Comparison of ENCODE assay signal across 7 mouse cellular contexts in genomic region chr7:118712228-118713173, GRCm38 (mm10). TPM values are rescaled to one million over a fixed set of nuclear protein-coding genes. Genes with fewer than 3 reads are reported as not detected.
DNase-seq lines count a peak whose midpoint lies in the region; ATAC-seq lines count a peak whose summit lies in the region.

Gene Ccp110 (plus strand): TSS chr7:118712552.

- H3K4me2 ChIP-seq in limb, embryonic 11.5 days (ENCODE audit: low read depth, severe bottlenecking): peak within 1 kb of the TSS; percentile 57
- H3K4me2 ChIP-seq in midbrain, embryonic 14.5 days (ENCODE audit: low read length): peak within 1 kb of the TSS; percentile 61

- 1% methylated on average over 48 of the region's 48 CpGs for WGBS in embryonic facial prominence, embryonic 10.5 days
- 1% methylated on average over 48 of the region's 48 CpGs for WGBS in limb, embryonic 11.5 days
- WGBS in midbrain, embryonic 14.5 days: 1% methylated on average over 48 of the region's 48 CpGs

- peak within 1 kb of the TSS; percentile 52 for H3K9ac ChIP-seq in limb, embryonic 11.5 days (ENCODE audit: low read length)
- H3K9ac ChIP-seq in midbrain, embryonic 14.5 days (replicated peaks; ENCODE audit: low read length): peak within 1 kb of the TSS; percentile 63

- H3K4me3 ChIP-seq in embryonic facial prominence, embryonic 10.5 days: peak within 1 kb of the TSS; percentile 93
- peak within 1 kb of the TSS; percentile 72 for H3K4me3 ChIP-seq in limb, embryonic 11.5 days (ENCODE audit: low read depth, low read length)
- peak within 1 kb of the TSS; percentile 64 for H3K4me3 ChIP-seq in midbrain, embryonic 14.5 days (replicated peaks; ENCODE audit: low read depth, low read length)

- H3K9me3 ChIP-seq in embryonic facial prominence, embryonic 10.5 days: no peaks in the 10 kb centered on the region
- no peaks in the 10 kb centered on the region for H3K9me3 ChIP-seq in limb, embryonic 11.5 days (ENCODE audit: control insufficient read depth, low read length)
- no peaks in the 10 kb centered on the region for H3K9me3 ChIP-seq in midbrain, embryonic 14.5 days (ENCODE audit: control insufficient read depth, low read length)

- ATAC-seq in limb, embryonic 11.5 days (ENCODE audit: insufficient number of reproducible peaks, low FRiP score, low TSS enrichment, low read depth): peak; percentile 96
- ATAC-seq in midbrain, embryonic 14.5 days (ENCODE audit: low FRiP score, low TSS enrichment): peak; percentile 95

- H3K27ac ChIP-seq in embryonic facial prominence, embryonic 10.5 days (replicated peaks): peak within 1 kb of the TSS; percentile 85
- no peak within 1 kb of the TSS for H3K27ac ChIP-seq in limb, embryonic 11.5 days (replicated peaks; ENCODE audit: low read depth, low read length)
- H3K27ac ChIP-seq in midbrain, embryonic 14.5 days (replicated peaks; ENCODE audit: low read depth, low read length): peak within 1 kb of the TSS; percentile 77

- peaks cover 11% of the 10 kb centered on the region for H3K4me1 ChIP-seq in embryonic facial prominence, embryonic 10.5 days
- H3K4me1 ChIP-seq in limb, embryonic 11.5 days (ENCODE audit: control insufficient read depth, insufficient read depth, low read length): peaks cover 5% of the 10 kb centered on the region; the same call in 1 of the 2 replicates
- H3K4me1 ChIP-seq in midbrain, embryonic 14.5 days (ENCODE audit: control insufficient read depth, insufficient read depth, low read length): peaks cover 7% of the 10 kb centered on the region; the same call in 1 of the 2 replicates

- H3K36me3 ChIP-seq in embryonic facial prominence, embryonic 10.5 days (replicated peaks): peaks cover 30% of the 10 kb centered on the region
- no peaks in the 10 kb centered on the region for H3K36me3 ChIP-seq in limb, embryonic 11.5 days (ENCODE audit: control insufficient read depth, insufficient read depth, low read length)
- H3K36me3 ChIP-seq in midbrain, embryonic 14.5 days (ENCODE audit: control insufficient read depth, insufficient read depth, low read length): peaks cover 22% of the 10 kb centered on the region

- peak; percentile 93 for DNase-seq in adrenal gland, postnatal 10 days
- DNase-seq in embryonic facial prominence, embryonic 10.5 days (ENCODE audit: low spot score): peak; percentile 94
- DNase-seq in heart, adult 11 months: peak; percentile 100
- peak; percentile 90 for DNase-seq in kidney, adult 18-20 months
- peak; percentile 93 for DNase-seq in limb, embryonic 11.5 days (ENCODE audit: low spot score)
- peak; percentile 98 for DNase-seq in midbrain, embryonic 14.5 days
- DNase-seq in spleen, adult 18-20 months: peak; percentile 78 to 86

- H3K27me3 ChIP-seq in embryonic facial prominence, embryonic 10.5 days (replicated peaks; ENCODE audit: low read depth, poor library complexity, severe bottlenecking): no peaks in the 10 kb centered on the region
- H3K27me3 ChIP-seq in limb, embryonic 11.5 days (ENCODE audit: control insufficient read depth, insufficient read depth, low read length): no peaks in the 10 kb centered on the region
- no peaks in the 10 kb centered on the region for H3K27me3 ChIP-seq in midbrain, embryonic 14.5 days (ENCODE audit: control insufficient read depth, insufficient read depth, low read length)

RNA-seq across cellular contexts. Expression of gene Ccp110, which starts in this region (rescaled TPM):
- 10 to 100 TPM in 1 of 2 experiments, 1 to 10 TPM in 1; 7.4 to 10.1 TPM for total RNA-seq in adrenal gland, postnatal 10 days (2021)
- 34.3 and 37.2 TPM in 2 replicates for polyA plus RNA-seq in embryonic facial prominence, embryonic 10.5 days (2016; fragmentation: Nextera tagmentation; extraction: Ambion mirVana)
- 19.2 and 20.3 TPM in 2 replicates for polyA plus RNA-seq in limb, embryonic 11.5 days (2014; fragmentation: Nextera tagmentation; extraction: Ambion mirVana)
- polyA plus RNA-seq in midbrain, embryonic 14.5 days (2014; fragmentation: Nextera tagmentation; extraction: Ambion mirVana): 17.4 and 20.1 TPM in 2 replicates
